In the genomic region with DNA sequence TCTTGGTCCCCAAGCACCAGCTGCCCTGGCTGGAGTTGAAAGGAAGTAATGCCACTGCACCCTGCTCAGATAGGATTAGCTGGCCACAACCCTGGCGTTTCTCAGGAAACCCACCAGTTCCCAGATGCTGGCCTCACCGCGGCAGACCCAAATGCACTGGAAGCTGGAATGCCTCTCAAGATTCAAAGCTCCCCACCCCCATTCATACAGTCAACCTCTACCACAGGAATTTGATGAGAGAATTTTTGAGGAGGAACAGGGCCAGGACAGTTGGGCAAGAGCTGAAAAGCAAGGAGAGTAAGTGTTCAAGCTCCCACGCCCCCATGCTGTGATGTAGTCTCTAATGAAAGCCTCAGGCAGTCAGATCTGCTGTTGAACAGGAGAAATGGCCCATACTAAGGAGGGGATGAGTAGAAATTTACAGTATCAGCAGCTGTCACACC, we compare ENCODE assay signal across 8 mouse cellular contexts. TPM values are rescaled to one million over a fixed set of nuclear protein-coding genes. Genes with fewer than 3 reads are reported as not detected.
DNase-seq lines count a peak whose midpoint lies in the region; ATAC-seq and TF ChIP-seq lines count a peak whose summit lies in the region.

No protein-coding gene starts in this region.

- peak overlapping the region; percentile 47 for H3K4me3 ChIP-seq in megakaryocyte, embryonic 14.5 days (replicated peaks)
- H3K4me3 ChIP-seq in limb, embryonic 10.5 days = no peak overlapping the region
- H3K4me3 ChIP-seq in kidney, adult 2 months (ENCODE audit: insufficient read depth, low read depth, low read length) = no peak overlapping the region

- no peak for ATAC-seq in megakaryocyte, adult 5-6 weeks (ENCODE audit: poor library complexity, severe bottlenecking)

- H3K9me3 ChIP-seq in megakaryocyte, embryonic 14.5 days = peaks cover 5% of the 10 kb centered on the region; the same call in 1 of the 2 replicates
- no peaks in the 10 kb centered on the region for H3K9me3 ChIP-seq in limb, embryonic 10.5 days (replicated peaks)

- peaks cover 9% of the 10 kb centered on the region for H3K36me3 ChIP-seq in megakaryocyte, embryonic 14.5 days (replicated peaks; ENCODE audit: low read length)
- H3K36me3 ChIP-seq in limb, embryonic 10.5 days = no peaks in the 10 kb centered on the region
- no peaks in the 10 kb centered on the region for H3K36me3 ChIP-seq in kidney, adult 2 months (ENCODE audit: control insufficient read depth, insufficient read depth, low read length)

- TF ChIP-seq POLR2A in kidney, adult 2 months (IDR thresholded peaks at IDR 0.05; ENCODE audit: low read depth, low read length) = no peak

- H3K27ac ChIP-seq in limb, embryonic 10.5 days = peak overlapping the region; percentile 76; the same call in 1 of the 2 replicates
- no peak overlapping the region for H3K27ac ChIP-seq in kidney, adult 2 months (ENCODE audit: insufficient read depth, low read depth, low read length)

- H3K4me1 ChIP-seq in megakaryocyte, embryonic 14.5 days = peaks cover 57% of the 10 kb centered on the region
- H3K4me1 ChIP-seq in limb, embryonic 10.5 days = peaks cover 15% of the 10 kb centered on the region
- no peaks in the 10 kb centered on the region for H3K4me1 ChIP-seq in kidney, adult 2 months (ENCODE audit: control insufficient read depth, insufficient read depth, low read length)

- H3K27me3 ChIP-seq in megakaryocyte, embryonic 14.5 days (replicated peaks) = peaks cover 5% of the 10 kb centered on the region
- peaks cover 7% of the 10 kb centered on the region; the same call in 1 of the 2 replicates for H3K27me3 ChIP-seq in limb, embryonic 10.5 days (ENCODE audit: low read depth, poor library complexity, severe bottlenecking)
- H3K27me3 ChIP-seq in kidney, adult 2 months (replicated peaks; ENCODE audit: control insufficient read depth, insufficient read depth, low read length) = no peaks in the 10 kb centered on the region

- peak; percentile 24 for DNase-seq in embryo, embryonic 9.5 days (ENCODE audit: extremely low spot score)
- DNase-seq in limb, embryonic 10.5 days (ENCODE audit: low spot score) = peak; percentile 38
- peak; percentile 15 for DNase-seq in neural tube, embryonic 10.5 days (ENCODE audit: extremely low spot score, low spot score)
- no peak for DNase-seq in natural killer cell, adult 2 months (ENCODE audit: low spot score in 2 of 2)
- no peak for DNase-seq in yolk sac, embryonic 10.5 days (ENCODE audit: low spot score)
- DNase-seq in kidney, adult 2 months = no peak

- 36% methylated on average over 4 of the region's 4 CpGs for WGBS in limb, embryonic 10.5 days
- 51% methylated on average over 4 of the region's 4 CpGs for WGBS in kidney, adult 2 months

- TF ChIP-seq CTCF in kidney, adult 2 months (conservative IDR thresholded peaks at IDR 0.05; ENCODE audit: insufficient read depth, insufficient read length, low read depth, low read length) = no peak

RNA-seq across cellular contexts. Expression of gene Rnf4, which starts 9.8 kb away (rescaled TPM):
- 6.2 and 26.8 TPM in 2 replicates for polyA plus RNA-seq in megakaryocyte, embryonic 14.5 days (2012; ENCODE audit: insufficient read depth, low replicate concordance)
- total RNA-seq in megakaryocyte, adult 5-6 weeks (2015) = 75.7 and 86.1 TPM in 2 replicates
- total RNA-seq in megakaryocyte, adult 5-6 weeks (2017) = 79.6 and 82.8 TPM in 2 replicates
- polyA plus RNA-seq in limb, embryonic 10.5 days (2016; fragmentation: Nextera tagmentation; extraction: Ambion mirVana) = 188 and 207 TPM in 2 replicates
- 47.5 and 49.9 TPM in 2 replicates for polyA plus RNA-seq in kidney, adult 2 months (2012; rRNA removed)

RNA-seq across cellular contexts. Expression of gene Cfap99, which starts 37.9 kb away (rescaled TPM):
- 0.15 TPM in 1 of 2 replicates, not detected in the other for polyA plus RNA-seq in megakaryocyte, embryonic 14.5 days (2012; ENCODE audit: insufficient read depth, low replicate concordance)
- total RNA-seq in megakaryocyte, adult 5-6 weeks (2015) = 0.56 and 0.57 TPM in 2 replicates
- 1.2 and 1.9 TPM in 2 replicates for total RNA-seq in megakaryocyte, adult 5-6 weeks (2017)
- polyA plus RNA-seq in limb, embryonic 10.5 days (2016; fragmentation: Nextera tagmentation; extraction: Ambion mirVana) = not detected in 2 replicates
- 0.05 TPM in 1 of 2 replicates, not detected in the other for polyA plus RNA-seq in kidney, adult 2 months (2012; rRNA removed)

RNA-seq across cellular contexts. Expression of gene Zfyve28, which starts 38.0 kb away (rescaled TPM):
- polyA plus RNA-seq in megakaryocyte, embryonic 14.5 days (2012; ENCODE audit: insufficient read depth, low replicate concordance) = 0.37 and 4.0 TPM in 2 replicates
- 2.3 and 3.8 TPM in 2 replicates for total RNA-seq in megakaryocyte, adult 5-6 weeks (2015)
- 4.8 and 5.5 TPM in 2 replicates for total RNA-seq in megakaryocyte, adult 5-6 weeks (2017)
- polyA plus RNA-seq in limb, embryonic 10.5 days (2016; fragmentation: Nextera tagmentation; extraction: Ambion mirVana) = 0.62 and 0.76 TPM in 2 replicates
- polyA plus RNA-seq in kidney, adult 2 months (2012; rRNA removed) = 0.33 and 0.36 TPM in 2 replicates

RNA-seq across cellular contexts. Expression of gene Fam193a, which starts 43.5 kb away (rescaled TPM):
- 6.6 and 13.3 TPM in 2 replicates for polyA plus RNA-seq in megakaryocyte, embryonic 14.5 days (2012; ENCODE audit: insufficient read depth, low replicate concordance)
- 33.4 and 40.0 TPM in 2 replicates for total RNA-seq in megakaryocyte, adult 5-6 weeks (2015)
- 43.0 and 44.8 TPM in 2 replicates for total RNA-seq in megakaryocyte, adult 5-6 weeks (2017)
- 13.9 and 15.1 TPM in 2 replicates for polyA plus RNA-seq in limb, embryonic 10.5 days (2016; fragmentation: Nextera tagmentation; extraction: Ambion mirVana)
- 37.5 and 39.0 TPM in 2 replicates for polyA plus RNA-seq in kidney, adult 2 months (2012; rRNA removed)

Comparison
In these comparisons a context has a peak if more than half of its experiments do, and no peak if none do; other contexts are left out.
1. DNase-seq: peak in embryo, embryonic 9.5 days (single experiment), limb, embryonic 10.5 days (single experiment) and neural tube, embryonic 10.5 days (single experiment); none in natural killer cell, adult 2 months (0 of 2), yolk sac, embryonic 10.5 days (single experiment) and kidney, adult 2 months (single experiment).